Mouse (Mus musculus) olfactory bulb, adult 2 months (tissue): Measurements from ENCODE around the gene Ndufb10. TPM values are rescaled to one million over a fixed set of nuclear protein-coding genes. Genes with fewer than 3 reads are reported as not detected.
A peak's percentile ranks its signal among the peaks of the same experiment; 100 is the strongest.

Experiments used
- H3K27ac ChIP-seq: fragments of 200-500 bp; 2 replicates; pipeline ENCODE4 v1.5.1; 2012; ENCODE audit warnings: low read depth, low read length; ENCODE audit not compliant: insufficient read depth
- H3K4me1 ChIP-seq: fragments of 200-500 bp; 2 replicates; pipeline ENCODE4 v1.6.1; 2012; ENCODE audit warnings: low read length; ENCODE audit not compliant: control insufficient read depth, insufficient read depth
- H3K4me3 ChIP-seq: fragments of 200-500 bp; 2 replicates; pipeline ENCODE4 v1.5.1; 2012; ENCODE audit warnings: mild to moderate bottlenecking, low read depth, low read length, moderate library complexity; ENCODE audit not compliant: insufficient read depth
- CTCF ChIP-seq: fragments of 200-500 bp; IDR thresholded peaks from 2 replicates; pipeline ENCODE4 v1.5.1; 2012; ENCODE audit warnings: low read depth, mild to moderate bottlenecking, low read length, moderate library complexity; ENCODE audit not compliant: insufficient read depth
- POLR2A ChIP-seq: fragments of 200-500 bp; IDR thresholded peaks from 2 replicates; pipeline ENCODE4 v1.6.1; 2012; ENCODE audit warnings: mild to moderate bottlenecking, low read depth, low read length, moderate library complexity; ENCODE audit not compliant: insufficient read depth
- WGBS: fragments of 180-500 bp; shearing (Covaris S2); methylation state at CpG from one replicate; pipeline ENCODE4 v1.1.7; 2018; 5-methylcytosine and 5-hydroxymethylcytosine counted together
- polyA plus RNA-seq: library from polyadenylated mRNA; stranded (reverse); fragments of >200 nt; gene quantifications from 2 replicates; pipeline ENCODE4 v1.2.4, GENCODE M21; 2012; ENCODE audit warnings: low replicate concordance; ENCODE audit not compliant: missing spikeins, insufficient read depth, insufficient read length

Gene Ndufb10
- polyA plus RNA-seq, 1 experiment: not detected

DNA sequence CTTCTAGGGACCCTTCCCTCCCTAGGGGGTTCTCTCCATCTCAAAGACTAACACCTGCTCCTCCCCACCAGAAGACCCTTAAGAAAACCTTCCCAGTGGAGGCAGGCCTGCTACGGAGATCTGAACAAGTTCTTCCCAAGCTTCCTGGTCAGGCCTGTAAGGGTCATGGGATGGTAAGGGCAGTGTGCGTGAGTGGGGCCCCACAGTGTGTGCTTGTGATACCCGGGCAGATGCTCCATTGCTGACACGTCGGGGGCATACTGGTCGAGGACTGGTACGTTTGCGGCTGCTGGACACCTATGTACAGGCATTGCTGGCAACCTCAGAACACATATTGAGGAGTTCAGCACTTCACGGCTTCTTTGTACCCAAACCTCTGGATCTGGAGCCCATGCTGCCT is 25.6 kb downstream of the Ndufb10 start:
- Histone ChIP-seq H3K27ac (no peak overlapping the region), H3K4me3 (no peak overlapping the region), H3K4me1 (peaks cover 6% of the 10 kb centered on the region)
- WGBS: 72% methylated on average over 9 of the region's 9 CpGs
- no peak for TF ChIP-seq CTCF
- TF ChIP-seq POLR2A: no peak

DNA sequence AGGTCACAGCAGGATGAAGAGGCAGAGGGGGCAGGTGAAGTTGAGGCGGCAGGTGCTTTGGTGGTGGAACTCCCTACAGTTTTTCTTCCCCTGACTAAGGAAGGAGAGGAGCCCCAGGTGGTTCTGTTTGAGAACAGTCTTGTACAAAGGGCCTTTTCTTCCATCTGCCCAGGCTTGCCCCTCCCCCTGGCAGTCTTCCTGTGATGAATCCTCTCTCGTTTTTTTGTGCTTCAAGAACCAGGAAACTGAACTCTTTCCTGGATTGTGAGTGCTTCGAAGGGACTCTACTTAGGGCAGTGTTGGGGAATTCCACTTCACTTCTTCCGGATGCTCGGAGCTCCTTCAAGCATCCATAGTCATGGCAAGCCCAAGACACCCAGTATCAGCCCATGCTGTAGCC is 26.3 kb downstream of the Ndufb10 start:
- Histone ChIP-seq H3K4me3 (no peak overlapping the region), H3K4me1 (peaks cover 6% of the 10 kb centered on the region), H3K27ac (no peak overlapping the region)
- TF ChIP-seq CTCF (no peak), POLR2A (no peak)
- 14% methylated on average over 5 of the region's 5 CpGs for WGBS

DNA sequence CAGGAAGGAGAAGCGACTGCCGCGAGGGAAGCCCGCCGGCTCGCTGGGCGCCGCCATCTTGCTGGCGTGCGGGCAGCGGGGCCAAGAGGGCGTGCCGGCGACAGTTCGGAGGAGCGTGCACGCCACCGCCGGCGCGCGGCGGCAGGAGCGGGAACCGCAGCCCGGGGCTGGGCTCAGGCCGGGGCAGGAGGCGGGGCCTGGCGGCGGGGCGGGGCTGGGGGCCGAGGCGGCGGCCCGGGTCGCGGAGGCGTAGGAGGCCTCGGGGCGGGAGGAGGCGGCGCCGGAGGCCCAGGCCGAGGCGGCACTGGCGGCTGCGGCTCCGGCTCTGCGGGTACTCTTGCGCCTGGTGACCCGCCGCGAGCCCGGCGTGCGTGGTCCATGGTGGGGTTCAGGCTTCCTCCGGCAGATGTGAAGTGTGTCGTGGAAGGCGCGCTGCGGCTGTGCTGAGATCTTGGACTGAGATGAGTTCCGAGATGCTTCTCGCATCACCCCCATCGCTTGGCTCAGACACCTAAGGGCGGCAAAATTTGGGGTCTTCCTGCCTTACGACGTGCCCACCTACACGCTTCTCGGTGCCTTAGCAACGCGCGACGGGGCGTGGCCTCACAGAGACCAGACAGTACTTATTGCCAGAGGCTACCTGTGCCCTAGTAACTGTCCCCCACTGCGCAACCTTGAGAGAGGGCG is 28.1 kb downstream of the Ndufb10 start, which contains the start of the genes Gfer and Noxo1:
Gfer (minus strand) TSS at position 146 of the 687 bp plus-strand sequence.
Noxo1 (plus strand) TSS at position 224 of the 687 bp plus-strand sequence.
- Histone ChIP-seq H3K4me1 (peaks cover 6% of the 10 kb centered on the region), H3K27ac (peak within 1 kb of the TSS; percentile 15; the same call in 1 of the 2 replicates), H3K4me3 (peak within 1 kb of the TSS; percentile 91)
- WGBS: under 1% methylated on average over 68 of the region's 76 CpGs
- TF ChIP-seq POLR2A (peak; percentile 66), CTCF (no peak)

DNA sequence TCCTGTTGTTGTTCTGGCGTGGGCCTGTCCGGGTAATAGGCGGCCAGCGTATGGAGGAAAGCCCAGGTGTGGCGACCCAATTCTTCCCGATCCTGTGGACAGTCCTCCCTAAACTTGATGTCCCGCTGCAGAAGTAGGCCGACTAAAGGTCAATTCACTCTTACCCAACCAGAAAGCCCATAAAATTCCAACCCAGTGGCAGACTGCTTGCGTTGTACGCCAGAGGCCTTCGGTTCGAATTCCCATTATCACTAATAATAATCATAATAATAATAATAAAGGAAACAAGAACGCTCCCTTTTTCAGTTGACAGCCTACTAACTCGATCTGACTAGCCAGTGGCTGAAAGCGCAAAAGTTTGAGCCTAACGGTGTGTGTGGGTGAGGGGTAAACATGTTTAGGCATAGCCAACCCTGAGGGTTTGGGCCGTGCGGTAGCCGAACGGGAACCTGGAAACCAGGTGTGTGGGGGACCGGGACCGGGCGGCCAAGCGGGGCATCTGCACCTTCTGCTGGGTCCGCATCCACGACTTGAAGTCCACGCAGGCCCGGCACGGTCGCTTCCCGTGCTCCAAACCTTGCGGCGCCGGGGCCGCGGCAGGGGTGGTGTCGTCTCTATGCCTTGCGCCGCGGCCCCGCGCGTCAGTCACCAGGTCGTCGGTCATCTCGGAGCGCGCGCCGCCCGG is 28.8 kb downstream of the Ndufb10 start:
- Histone ChIP-seq H3K4me1 (peaks cover 6% of the 10 kb centered on the region), H3K27ac (no peak overlapping the region), H3K4me3 (peak overlapping the region; percentile 91)
- no peak for TF ChIP-seq CTCF
- no peak for TF ChIP-seq POLR2A
- WGBS: 8% methylated on average over 51 of the region's 51 CpGs

DNA sequence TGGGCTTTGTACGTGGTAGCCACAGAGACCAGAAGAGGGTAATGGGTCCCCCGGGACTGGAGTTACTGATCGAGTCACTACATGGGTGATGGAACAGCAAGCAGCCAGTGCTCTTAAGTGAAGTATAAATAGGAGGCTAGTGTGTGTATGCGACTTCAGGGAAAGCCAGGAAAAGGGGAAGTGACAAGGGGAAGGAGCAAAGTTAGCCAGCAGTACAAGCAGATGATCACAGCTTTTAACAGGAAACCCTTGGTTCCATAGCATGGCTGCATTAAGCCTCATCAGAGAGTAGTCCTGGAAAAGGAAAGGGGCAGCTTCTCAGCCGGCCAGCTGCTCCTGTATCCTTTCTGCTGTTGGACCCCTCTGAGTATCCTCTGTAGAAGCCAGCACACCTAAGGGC is 31.9 kb downstream of the Ndufb10 start:
- peaks cover 16% of the 10 kb centered on the region for H3K4me1 ChIP-seq
- H3K27ac ChIP-seq: no peak overlapping the region
- WGBS: 88% methylated on average over 5 of the region's 5 CpGs
- no peak overlapping the region for H3K4me3 ChIP-seq
- TF ChIP-seq POLR2A (no peak), CTCF (no peak)

DNA sequence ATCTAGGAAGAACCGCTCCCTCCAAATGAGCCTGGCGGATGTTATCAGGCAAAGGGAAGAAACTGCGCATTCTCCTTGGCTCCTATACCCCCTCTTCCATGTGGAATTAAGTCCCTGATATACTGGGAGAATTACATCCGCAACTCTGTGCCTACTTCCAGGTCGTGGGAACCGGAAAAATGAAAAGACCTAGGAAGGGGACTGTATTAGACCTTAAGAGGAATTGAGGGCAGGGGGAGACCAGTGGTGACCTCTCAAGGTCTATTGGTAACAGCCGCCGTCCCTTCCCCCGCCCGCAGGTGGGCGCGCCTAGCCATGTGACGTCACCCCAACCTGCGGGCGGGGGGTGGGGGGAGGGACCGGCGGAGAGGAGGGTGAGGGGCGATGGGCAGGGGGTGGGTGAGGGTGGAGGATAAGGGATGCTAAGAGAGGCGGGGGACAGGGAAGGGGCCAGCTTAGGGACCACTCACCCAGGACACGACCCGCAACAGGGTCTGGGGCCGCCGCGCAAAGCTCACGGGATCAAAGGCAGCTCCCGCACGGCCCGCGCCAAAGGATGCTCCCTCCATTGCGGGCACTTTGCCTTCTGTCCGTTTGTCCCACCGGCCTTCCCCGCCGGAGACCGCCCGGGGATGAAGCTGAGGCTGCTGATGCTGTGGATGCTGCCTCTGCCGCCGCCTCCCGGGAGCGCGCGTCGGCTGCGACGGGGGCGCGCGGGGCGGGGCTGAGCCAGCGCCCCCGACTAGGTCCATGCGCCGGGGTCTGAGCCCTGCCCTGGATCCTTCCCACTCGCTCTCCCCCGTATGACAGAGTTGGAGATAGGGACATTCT is 34.8 kb downstream of the Ndufb10 start, which contains the start of gene Syngr3:
Syngr3 (minus strand) TSS at position 705 of the 831 bp plus-strand sequence.
- Histone ChIP-seq H3K4me3 (peak within 1 kb of the TSS; percentile 99), H3K27ac (peak within 1 kb of the TSS; percentile 93), H3K4me1 (peaks cover 25% of the 10 kb centered on the region)
- under 1% methylated on average over 55 of the region's 55 CpGs for WGBS
- no peak for TF ChIP-seq CTCF
- TF ChIP-seq POLR2A: peak; percentile 87

DNA sequence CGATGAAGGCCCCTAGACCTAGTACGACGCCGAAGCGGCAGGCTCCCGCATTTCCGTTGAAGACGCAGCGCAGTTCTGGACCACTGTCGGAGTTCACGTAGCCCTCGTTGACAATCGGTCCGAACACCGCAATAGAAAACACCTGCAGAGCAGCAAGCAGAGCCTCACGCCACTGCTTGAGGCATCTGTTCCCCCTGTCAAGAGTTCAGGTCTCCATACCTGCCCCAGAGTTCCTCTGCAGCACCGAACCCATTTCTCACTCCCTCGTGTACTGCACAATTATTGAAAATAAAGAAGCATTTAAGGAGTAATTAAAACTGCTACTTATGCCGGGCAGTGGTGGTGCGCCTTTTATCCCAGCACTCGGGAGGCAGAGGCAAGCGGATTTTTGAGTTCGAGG is 36.7 kb downstream of the Ndufb10 start:
- WGBS: 25% methylated on average over 23 of the region's 23 CpGs
- peaks cover 25% of the 10 kb centered on the region for H3K4me1 ChIP-seq
- TF ChIP-seq CTCF (no peak), POLR2A (no peak)
- no peak overlapping the region for H3K27ac ChIP-seq
- peak overlapping the region; percentile 40 for H3K4me3 ChIP-seq

DNA sequence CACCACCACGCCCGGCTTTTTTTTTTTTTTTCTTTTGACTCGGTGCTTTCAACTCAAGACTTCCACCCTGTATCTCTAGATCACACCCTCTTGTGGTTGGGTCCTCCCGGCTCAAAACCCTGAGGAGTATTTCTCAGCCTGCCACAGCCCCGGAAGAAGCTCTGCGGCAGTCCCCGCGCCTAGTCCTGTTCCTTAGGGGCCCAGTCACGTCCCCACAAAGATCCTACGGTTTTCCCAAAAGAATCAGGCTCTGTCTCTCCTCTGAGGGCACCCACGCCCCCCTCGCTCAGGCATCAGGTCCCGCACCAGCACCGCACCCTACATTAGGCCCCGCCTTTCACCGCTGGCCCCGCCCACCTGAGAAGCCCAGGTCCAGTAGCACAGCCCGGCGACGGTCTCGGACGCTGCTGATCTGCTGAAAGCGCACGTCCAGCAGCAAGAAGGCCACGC is 37.1 kb downstream of the Ndufb10 start:
- WGBS: 11% methylated on average over 25 of the region's 25 CpGs
- H3K4me1 ChIP-seq: peaks cover 25% of the 10 kb centered on the region
- peak overlapping the region; percentile 40 for H3K4me3 ChIP-seq
- TF ChIP-seq POLR2A: no peak
- TF ChIP-seq CTCF: no peak
- no peak overlapping the region for H3K27ac ChIP-seq
